Mouse (Mus musculus): ENCODE measurements at regions not wholly inside any gene's neighbourhood (a gene's known extent, or its start where the extent isn't known, plus 50 kb on each side); places are given as distances from the start of the nearest gene placed in this dataset.

DNA sequence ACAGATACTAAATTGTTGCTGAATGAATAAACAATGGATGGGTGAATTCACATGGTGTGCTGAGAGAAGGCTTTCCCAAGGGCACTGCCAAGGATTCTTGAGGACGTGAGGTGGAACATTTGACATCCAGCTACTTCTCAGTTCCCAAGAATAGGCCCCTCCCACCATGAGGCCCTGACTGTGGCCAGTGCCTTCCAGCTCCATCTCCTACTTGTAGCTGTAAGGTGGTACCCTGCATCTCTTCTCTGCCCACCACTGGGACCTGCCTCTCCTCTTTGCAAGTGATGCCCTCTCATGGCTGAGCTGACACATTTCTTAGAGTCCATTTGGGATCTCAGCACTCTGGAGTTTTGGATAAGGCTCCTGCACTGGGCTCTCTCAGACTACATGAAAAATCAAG lies 56.3 kb upstream of the Gm11983 start:
- TF ChIP-seq CTCF (IDR thresholded peaks at IDR 0.05; ENCODE audit: low read depth, low read length) (no peak), EP300 (IDR thresholded peaks at IDR 0.05; ENCODE audit: insufficient read depth, low read depth, low read length) (no peak), POLR2A (IDR thresholded peaks at IDR 0.05; ENCODE audit: insufficient read depth, low read length) (no peak)
- Histone ChIP-seq H3K9me3 (replicated peaks; ENCODE audit: control insufficient read depth, insufficient read depth, low read length, poor library complexity, severe bottlenecking) (peaks cover 38% of the 10 kb centered on the region), H3K27ac (ENCODE audit: insufficient read depth, low read length) (peak overlapping the region; percentile 98), H3K36me3 (ENCODE audit: control insufficient read depth, insufficient read depth, low read length, poor library complexity, severe bottlenecking) (no peaks in the 10 kb centered on the region; the same call in 1 of the 2 replicates), H3K4me1 (ENCODE audit: control insufficient read depth, insufficient read depth, low read length) (peaks cover 5% of the 10 kb centered on the region), H3K27me3 (ENCODE audit: control insufficient read depth, insufficient read depth, low read length, poor library complexity, severe bottlenecking) (no peaks in the 10 kb centered on the region), H3K9ac (ENCODE audit: low read depth, poor library complexity, severe bottlenecking) (peak overlapping the region; percentile 22), H3K4me3 (ENCODE audit: low read depth, low read length) (peak overlapping the region; percentile 74)

DNA sequence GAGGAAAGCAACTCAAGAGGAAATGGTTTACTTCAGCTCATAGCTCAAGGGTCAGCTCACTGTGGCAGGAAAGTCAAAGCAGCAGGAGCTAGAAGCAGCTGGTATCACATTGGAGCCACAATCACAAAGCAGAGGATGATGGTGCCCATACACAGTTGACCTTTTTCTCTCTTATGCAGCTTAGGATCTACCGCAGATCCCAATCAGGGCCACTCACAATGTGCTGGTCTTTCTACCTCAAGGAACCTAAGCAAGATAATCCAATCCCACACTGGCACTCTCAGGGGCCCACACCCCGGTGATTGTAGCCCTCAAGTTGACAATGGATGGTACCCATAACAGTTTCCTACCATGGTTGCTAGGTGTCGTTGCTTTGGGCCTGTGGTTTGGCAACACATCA lies 55.6 kb upstream of the Gm11983 start:
- Histone ChIP-seq H3K4me1 (ENCODE audit: control insufficient read depth, insufficient read depth, low read length) (peaks cover 5% of the 10 kb centered on the region), H3K4me3 (ENCODE audit: low read depth, low read length) (no peak overlapping the region), H3K9me3 (replicated peaks; ENCODE audit: control insufficient read depth, insufficient read depth, low read length, poor library complexity, severe bottlenecking) (peaks cover 41% of the 10 kb centered on the region), H3K9ac (ENCODE audit: low read depth, poor library complexity, severe bottlenecking) (no peak overlapping the region), H3K27me3 (ENCODE audit: control insufficient read depth, insufficient read depth, low read length, poor library complexity, severe bottlenecking) (no peaks in the 10 kb centered on the region), H3K36me3 (ENCODE audit: control insufficient read depth, insufficient read depth, low read length, poor library complexity, severe bottlenecking) (no peaks in the 10 kb centered on the region; the same call in 1 of the 2 replicates), H3K27ac (ENCODE audit: insufficient read depth, low read length) (peak overlapping the region; percentile 98; the same call in 1 of the 2 replicates)
- TF ChIP-seq EP300 (IDR thresholded peaks at IDR 0.05; ENCODE audit: insufficient read depth, low read depth, low read length): no peak
- no peak for TF ChIP-seq POLR2A (IDR thresholded peaks at IDR 0.05; ENCODE audit: insufficient read depth, low read length)
- no peak for TF ChIP-seq CTCF (IDR thresholded peaks at IDR 0.05; ENCODE audit: low read depth, low read length)

DNA sequence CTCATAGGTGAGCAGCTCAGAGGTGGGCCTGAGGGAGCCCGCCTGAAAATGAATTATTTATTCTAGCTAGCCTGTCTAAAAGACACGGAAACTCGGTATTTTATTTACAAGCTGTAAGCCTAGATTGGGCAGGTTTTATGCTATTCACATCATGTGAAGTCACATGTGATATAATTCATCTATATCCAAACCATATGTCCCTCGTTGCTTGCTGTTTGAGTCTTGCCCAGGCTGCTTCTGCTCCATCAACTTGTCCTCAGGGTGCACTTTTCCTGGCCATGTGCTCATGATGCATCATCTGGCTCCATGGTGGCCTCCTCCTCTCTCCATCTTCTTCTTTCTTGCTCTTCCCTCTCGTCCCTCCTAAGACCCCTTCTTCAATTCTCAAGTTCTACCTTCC lies 53.0 kb upstream of the Gm11983 start:
- Histone ChIP-seq H3K36me3 (ENCODE audit: control insufficient read depth, insufficient read depth, low read length, poor library complexity, severe bottlenecking) (no peaks in the 10 kb centered on the region; the same call in 1 of the 2 replicates), H3K27me3 (ENCODE audit: control insufficient read depth, insufficient read depth, low read length, poor library complexity, severe bottlenecking) (no peaks in the 10 kb centered on the region), H3K9ac (ENCODE audit: low read depth, poor library complexity, severe bottlenecking) (no peak overlapping the region), H3K4me3 (ENCODE audit: low read depth, low read length) (no peak overlapping the region), H3K9me3 (replicated peaks; ENCODE audit: control insufficient read depth, insufficient read depth, low read length, poor library complexity, severe bottlenecking) (peaks cover 41% of the 10 kb centered on the region), H3K4me1 (ENCODE audit: control insufficient read depth, insufficient read depth, low read length) (no peaks in the 10 kb centered on the region), H3K27ac (ENCODE audit: insufficient read depth, low read length) (no peak overlapping the region)
- no peak for TF ChIP-seq POLR2A (IDR thresholded peaks at IDR 0.05; ENCODE audit: insufficient read depth, low read length)
- no peak for TF ChIP-seq EP300 (IDR thresholded peaks at IDR 0.05; ENCODE audit: insufficient read depth, low read depth, low read length)
- no peak for TF ChIP-seq CTCF (IDR thresholded peaks at IDR 0.05; ENCODE audit: low read depth, low read length)

DNA sequence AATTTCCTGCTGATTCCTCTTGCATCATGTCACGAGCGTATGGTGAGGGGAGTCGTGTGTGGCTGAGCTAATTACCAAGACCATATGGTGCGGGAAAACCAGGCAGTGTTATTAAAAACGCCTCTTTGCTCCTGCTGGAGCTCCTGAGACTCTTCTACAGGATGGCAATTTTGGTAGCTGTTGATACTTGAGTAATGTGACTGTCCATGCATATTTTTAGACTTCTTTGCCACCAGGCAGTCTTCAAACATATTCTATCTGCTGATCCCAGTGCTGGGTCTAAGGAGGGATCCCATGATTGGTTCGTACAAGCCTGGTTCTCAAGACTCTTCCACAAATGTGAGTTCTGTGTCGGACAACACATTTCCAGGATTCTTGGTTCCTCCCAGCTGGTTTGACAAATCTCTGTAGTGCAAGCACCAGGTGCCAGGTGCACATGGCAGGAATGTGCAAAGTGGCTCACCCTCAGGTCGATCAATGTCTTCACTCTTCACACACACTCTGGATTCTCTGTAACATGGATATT lies 52.3 kb upstream of the Gm11983 start:
- Histone ChIP-seq H3K4me1 (ENCODE audit: control insufficient read depth, insufficient read depth, low read length) (no peaks in the 10 kb centered on the region), H3K27me3 (ENCODE audit: control insufficient read depth, insufficient read depth, low read length, poor library complexity, severe bottlenecking) (no peaks in the 10 kb centered on the region), H3K9ac (ENCODE audit: low read depth, poor library complexity, severe bottlenecking) (no peak overlapping the region), H3K9me3 (replicated peaks; ENCODE audit: control insufficient read depth, insufficient read depth, low read length, poor library complexity, severe bottlenecking) (peaks cover 41% of the 10 kb centered on the region), H3K27ac (ENCODE audit: insufficient read depth, low read length) (no peak overlapping the region), H3K36me3 (ENCODE audit: control insufficient read depth, insufficient read depth, low read length, poor library complexity, severe bottlenecking) (no peaks in the 10 kb centered on the region; the same call in 1 of the 2 replicates), H3K4me3 (ENCODE audit: low read depth, low read length) (no peak overlapping the region)
- TF ChIP-seq EP300 (IDR thresholded peaks at IDR 0.05; ENCODE audit: insufficient read depth, low read depth, low read length): no peak
- TF ChIP-seq CTCF (IDR thresholded peaks at IDR 0.05; ENCODE audit: low read depth, low read length): no peak
- no peak for TF ChIP-seq POLR2A (IDR thresholded peaks at IDR 0.05; ENCODE audit: insufficient read depth, low read length)

DNA sequence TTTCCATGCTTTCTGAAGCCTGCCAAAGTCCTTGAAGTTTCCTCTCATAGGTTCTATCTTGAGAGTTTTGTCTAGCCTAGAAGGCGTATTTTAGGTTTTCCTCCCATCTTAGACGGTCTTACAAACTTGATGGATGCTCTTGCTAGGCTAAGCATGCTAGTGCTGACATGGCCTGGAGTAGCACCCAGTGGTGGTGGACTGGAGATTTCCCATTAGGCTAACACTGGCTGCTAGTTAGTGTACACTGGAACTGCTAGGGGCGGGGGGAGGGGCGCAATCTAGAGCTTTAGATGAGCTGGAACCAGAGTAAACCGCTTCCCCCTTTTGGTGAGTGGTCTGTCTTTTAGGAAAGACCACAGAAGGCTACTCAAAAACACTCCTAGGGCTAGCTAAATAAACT lies 51.7 kb upstream of the Gm11983 start:
- Histone ChIP-seq H3K9ac (ENCODE audit: low read depth, poor library complexity, severe bottlenecking) (no peak overlapping the region), H3K9me3 (replicated peaks; ENCODE audit: control insufficient read depth, insufficient read depth, low read length, poor library complexity, severe bottlenecking) (peaks cover 41% of the 10 kb centered on the region), H3K4me1 (ENCODE audit: control insufficient read depth, insufficient read depth, low read length) (no peaks in the 10 kb centered on the region), H3K36me3 (ENCODE audit: control insufficient read depth, insufficient read depth, low read length, poor library complexity, severe bottlenecking) (no peaks in the 10 kb centered on the region; the same call in 1 of the 2 replicates), H3K4me3 (ENCODE audit: low read depth, low read length) (no peak overlapping the region), H3K27me3 (ENCODE audit: control insufficient read depth, insufficient read depth, low read length, poor library complexity, severe bottlenecking) (no peaks in the 10 kb centered on the region), H3K27ac (ENCODE audit: insufficient read depth, low read length) (no peak overlapping the region)
- TF ChIP-seq EP300 (IDR thresholded peaks at IDR 0.05; ENCODE audit: insufficient read depth, low read depth, low read length) (no peak), POLR2A (IDR thresholded peaks at IDR 0.05; ENCODE audit: insufficient read depth, low read length) (no peak), CTCF (IDR thresholded peaks at IDR 0.05; ENCODE audit: low read depth, low read length) (no peak)

Measured in ES-Bruce4 (cell line).